Mouse (Mus musculus) embryonic facial prominence, embryonic 13.5 days (tissue): ENCODE data around the gene Lpo. TPM values are rescaled to one million over a fixed set of nuclear protein-coding genes. Genes with fewer than 3 reads are reported as not detected.

Experiments
- ATAC-seq: fragments of 200-750 bp; cut with Nextera tagmentation; 2 replicates; pipeline ENCODE4 v1.8.0; 2017; ENCODE audit warnings: low read depth; ENCODE audit not compliant: insufficient number of reproducible peaks, insufficient read depth, low FRiP score, low TSS enrichment
- H3K27ac ChIP-seq: fragments of 300-500 bp; sonication (generic); 2 replicates; pipeline ENCODE4 v1.5.1; 2015; ENCODE audit warnings: moderate library complexity, mild to moderate bottlenecking, inconsistent platforms
- H3K27me3 ChIP-seq: fragments of 300-500 bp; sonication (generic); 2 replicates; pipeline ENCODE4 v1.6.1; 2015; ENCODE audit warnings: mild to moderate bottlenecking, inconsistent platforms
- H3K36me3 ChIP-seq: fragments of 300-500 bp; sonication (generic); 2 replicates; pipeline ENCODE4 v1.6.1; 2015; ENCODE audit warnings: mild to moderate bottlenecking, inconsistent platforms
- H3K4me1 ChIP-seq: fragments of 300-500 bp; sonication (generic); 2 replicates; pipeline ENCODE4 v1.6.1; 2015; ENCODE audit warnings: inconsistent platforms
- H3K4me2 ChIP-seq: fragments of 300-500 bp; sonication (generic); 2 replicates; pipeline ENCODE4 v1.6.1; 2015; ENCODE audit warnings: moderate library complexity, mild to moderate bottlenecking, inconsistent platforms
- H3K4me3 ChIP-seq: fragments of 300-500 bp; sonication (generic); 2 replicates; pipeline ENCODE4 v1.5.1; 2015; ENCODE audit warnings: mild to moderate bottlenecking, inconsistent platforms
- H3K9ac ChIP-seq: fragments of 300-500 bp; sonication (generic); 2 replicates; pipeline ENCODE4 v1.6.1; 2015; ENCODE audit warnings: mild to moderate bottlenecking, inconsistent platforms
- H3K9me3 ChIP-seq: fragments of 300-500 bp; sonication (generic); 2 replicates; pipeline ENCODE4 v1.6.1; 2016; ENCODE audit warnings: inconsistent platforms
- WGBS: fragments of 180-500 bp; shearing (Covaris S2); methylation state at CpG from one replicate; pipeline ENCODE4 v1.1.7; 2015; ENCODE audit warnings: mixed read lengths; 5-methylcytosine and 5-hydroxymethylcytosine counted together
- polyA plus RNA-seq: library from polyadenylated mRNA; unstranded; fragments of >200 nt; fragmentation: Nextera tagmentation; extraction: Ambion mirVana; gene quantifications from 2 replicates; pipeline ENCODE4 v1.2.1, GENCODE M21; 2015

Lpo gene
- polyA plus RNA-seq, 1 experiment from 2014 or later: 0.08 TPM

GRCm38 (mm10) chr11:87846968-87847600 lies 19.0 kb upstream of the Lpo start:
- no peak overlapping the region for H3K27ac ChIP-seq
- no peak for ATAC-seq
- WGBS: 82% methylated on average over 12 of the region's 12 CpGs
- H3K27me3 ChIP-seq: no peaks in the 10 kb centered on the region
- H3K4me2 ChIP-seq: no peak overlapping the region
- H3K36me3 ChIP-seq: no peaks in the 10 kb centered on the region
- no peaks in the 10 kb centered on the region for H3K4me1 ChIP-seq
- no peak overlapping the region for H3K4me3 ChIP-seq
- H3K9me3 ChIP-seq: no peaks in the 10 kb centered on the region
- no peak overlapping the region for H3K9ac ChIP-seq

- H3K9ac ChIP-seq: no peak overlapping the region
- no peak overlapping the region for H3K4me2 ChIP-seq
- H3K36me3 ChIP-seq: no peaks in the 10 kb centered on the region
- H3K27me3 ChIP-seq: no peaks in the 10 kb centered on the region
- WGBS: 85% methylated on average over 3 of the region's 3 CpGs
- ATAC-seq: no peak
- H3K4me1 ChIP-seq: no peaks in the 10 kb centered on the region
- H3K9me3 ChIP-seq: no peaks in the 10 kb centered on the region
- H3K27ac ChIP-seq: no peak overlapping the region
- H3K4me3 ChIP-seq: no peak overlapping the region
Observed at GRCm38 (mm10) chr11:87841436-87841835, 13.3 kb upstream of the Lpo start.

GRCm38 (mm10) chr11:87840676-87841075 lies 12.6 kb upstream of the Lpo start:
- Histone ChIP-seq H3K4me2 (no peak overlapping the region), H3K4me3 (no peak overlapping the region), H3K9me3 (no peaks in the 10 kb centered on the region), H3K4me1 (no peaks in the 10 kb centered on the region), H3K27me3 (no peaks in the 10 kb centered on the region), H3K27ac (no peak overlapping the region), H3K9ac (no peak overlapping the region), H3K36me3 (no peaks in the 10 kb centered on the region)
- no peak for ATAC-seq
- WGBS: 83% methylated on average over 8 of the region's 8 CpGs

GRCm38 (mm10) chr11:87821502-87821901 lies 6.6 kb downstream of the Lpo start:
- 22% methylated on average over 5 of the region's 5 CpGs for WGBS
- H3K36me3 ChIP-seq: no peaks in the 10 kb centered on the region

GRCm38 (mm10) chr11:87817443-87817773 lies 10.7 kb downstream of the Lpo start:
- Histone ChIP-seq H3K36me3 (no peaks in the 10 kb centered on the region), H3K27ac (no peak overlapping the region), H3K4me1 (peaks cover 9% of the 10 kb centered on the region), H3K9me3 (no peaks in the 10 kb centered on the region), H3K9ac (peak overlapping the region; percentile 62), H3K27me3 (peaks cover 26% of the 10 kb centered on the region), H3K4me2 (peak overlapping the region; percentile 72), H3K4me3 (peak overlapping the region; percentile 37)
- 31% methylated on average over 4 of the region's 4 CpGs for WGBS
- no peak for ATAC-seq

More at GRCm38 (mm10) chr11:87821502-87821901, 6.6 kb downstream of the Lpo start:
- H3K4me2 ChIP-seq: no peak overlapping the region
- no peak for ATAC-seq
- no peaks in the 10 kb centered on the region for H3K9me3 ChIP-seq
- H3K4me3 ChIP-seq: no peak overlapping the region
- H3K4me1 ChIP-seq: peaks cover 9% of the 10 kb centered on the region
- no peak overlapping the region for H3K9ac ChIP-seq
- H3K27me3 ChIP-seq: peaks cover 18% of the 10 kb centered on the region
- no peak overlapping the region for H3K27ac ChIP-seq

GRCm38 (mm10) chr11:87816707-87817442 lies 11.2 kb downstream of the Lpo start:
- Histone ChIP-seq H3K27me3 (peaks cover 26% of the 10 kb centered on the region), H3K27ac (no peak overlapping the region), H3K36me3 (no peaks in the 10 kb centered on the region), H3K9me3 (no peaks in the 10 kb centered on the region), H3K4me2 (peak overlapping the region; percentile 72), H3K9ac (peak overlapping the region; percentile 62), H3K4me1 (peaks cover 9% of the 10 kb centered on the region), H3K4me3 (peak overlapping the region; percentile 37)
- WGBS: 3% methylated on average over 31 of the region's 31 CpGs
- ATAC-seq: no peak

GRCm38 (mm10) chr11:87814831-87815230 lies 13.3 kb downstream of the Lpo start:
- no peak overlapping the region for H3K9ac ChIP-seq

GRCm38 (mm10) chr11:87811396-87811795 lies 16.7 kb downstream of the Lpo start:
- no peaks in the 10 kb centered on the region for H3K9me3 ChIP-seq
- H3K9ac ChIP-seq: no peak overlapping the region
- 66% methylated on average over 4 of the region's 4 CpGs for WGBS
- peaks cover 6% of the 10 kb centered on the region for H3K27me3 ChIP-seq
- no peaks in the 10 kb centered on the region for H3K36me3 ChIP-seq
- ATAC-seq: no peak
- no peaks in the 10 kb centered on the region for H3K4me1 ChIP-seq
- H3K27ac ChIP-seq: no peak overlapping the region
- H3K4me2 ChIP-seq: no peak overlapping the region
- H3K4me3 ChIP-seq: no peak overlapping the region

More at GRCm38 (mm10) chr11:87814831-87815230, 13.3 kb downstream of the Lpo start:
- no peak for ATAC-seq
- WGBS: 74% methylated on average over 8 of the region's 8 CpGs
- no peak overlapping the region for H3K4me2 ChIP-seq
- no peak overlapping the region for H3K27ac ChIP-seq
- peaks cover 9% of the 10 kb centered on the region for H3K4me1 ChIP-seq
- H3K36me3 ChIP-seq: no peaks in the 10 kb centered on the region
- no peak overlapping the region for H3K4me3 ChIP-seq
- peaks cover 26% of the 10 kb centered on the region for H3K27me3 ChIP-seq
- H3K9me3 ChIP-seq: no peaks in the 10 kb centered on the region

GRCm38 (mm10) chr11:87808236-87808635 lies 19.9 kb downstream of the Lpo start:
- no peak overlapping the region for H3K4me3 ChIP-seq

GRCm38 (mm10) chr11:87807433-87807832 lies 20.7 kb downstream of the Lpo start:
- no peaks in the 10 kb centered on the region for H3K36me3 ChIP-seq
- WGBS: 76% methylated on average over 6 of the region's 6 CpGs
- no peaks in the 10 kb centered on the region for H3K4me1 ChIP-seq
- H3K4me2 ChIP-seq: no peak overlapping the region
- H3K27me3 ChIP-seq: no peaks in the 10 kb centered on the region
- ATAC-seq: no peak
- H3K4me3 ChIP-seq: no peak overlapping the region
- H3K9me3 ChIP-seq: no peaks in the 10 kb centered on the region
- no peak overlapping the region for H3K9ac ChIP-seq
- no peak overlapping the region for H3K27ac ChIP-seq

More at GRCm38 (mm10) chr11:87808236-87808635, 19.9 kb downstream of the Lpo start:
- no peak overlapping the region for H3K27ac ChIP-seq
- H3K9me3 ChIP-seq: no peaks in the 10 kb centered on the region
- H3K9ac ChIP-seq: no peak overlapping the region
- H3K4me1 ChIP-seq: no peaks in the 10 kb centered on the region
- ATAC-seq: no peak
- no peaks in the 10 kb centered on the region for H3K27me3 ChIP-seq
- no peaks in the 10 kb centered on the region for H3K36me3 ChIP-seq
- no peak overlapping the region for H3K4me2 ChIP-seq
- 77% methylated on average over 7 of the region's 7 CpGs for WGBS

- Histone ChIP-seq H3K4me2 (no peak overlapping the region), H3K4me3 (no peak overlapping the region), H3K4me1 (no peaks in the 10 kb centered on the region), H3K27ac (no peak overlapping the region), H3K27me3 (no peaks in the 10 kb centered on the region), H3K36me3 (no peaks in the 10 kb centered on the region), H3K9ac (no peak overlapping the region), H3K9me3 (no peaks in the 10 kb centered on the region)
- no peak for ATAC-seq
- 59% methylated on average over 1 of the region's 1 CpGs for WGBS
Observed at GRCm38 (mm10) chr11:87805448-87805847, 22.6 kb downstream of the Lpo start.

- Histone ChIP-seq H3K4me3 (no peak overlapping the region), H3K27me3 (no peaks in the 10 kb centered on the region), H3K27ac (no peak overlapping the region), H3K9ac (no peak overlapping the region), H3K36me3 (no peaks in the 10 kb centered on the region), H3K4me1 (no peaks in the 10 kb centered on the region), H3K4me2 (no peak overlapping the region), H3K9me3 (no peaks in the 10 kb centered on the region)
- WGBS: 48% methylated on average over 14 of the region's 14 CpGs
- no peak for ATAC-seq
Observed at GRCm38 (mm10) chr11:87802621-87803020, 25.5 kb downstream of the Lpo start.
